Mouse (Mus musculus) liver, adult 2 months (tissue): ENCODE measurements around the gene Krt83. TPM values are rescaled to one million over a fixed set of nuclear protein-coding genes. Genes with fewer than 3 reads are reported as not detected.
"Not testable (repeated sequence)": the region's sequence is repeated elsewhere in the genome, so short reads cannot be mapped to it uniquely, and the experiment has no call there.

ENCODE experiments used
- DNase-seq: peaks from one replicate; pipeline ENCODE4 v3.0.0-alpha.2; 2011; ENCODE audit warnings: low read depth, low spot score; ENCODE audit errors: extremely low read depth
- H3K27ac ChIP-seq: fragments of 200-500 bp; replicated peaks from 2 replicates; pipeline ENCODE4 v1.5.1; 2012; ENCODE audit warnings: low read depth, mild to moderate bottlenecking, control low read depth, inconsistent platforms, low read length; ENCODE audit not compliant: insufficient read depth
- H3K27me3 ChIP-seq: fragments of 200-500 bp; 2 replicates; pipeline ENCODE4 v1.6.1; 2012; ENCODE audit warnings: mild to moderate bottlenecking, moderate library complexity, low read length, inconsistent platforms; ENCODE audit not compliant: control insufficient read depth, insufficient read depth
- H3K36me3 ChIP-seq: fragments of 200-500 bp; 2 replicates; pipeline ENCODE4 v1.6.1; 2012; ENCODE audit warnings: low read length, inconsistent platforms; ENCODE audit not compliant: control insufficient read depth, insufficient read depth
- H3K4me1 ChIP-seq: fragments of 200-500 bp; 2 replicates; pipeline ENCODE4 v1.6.1; 2011; ENCODE audit warnings: low read length; ENCODE audit not compliant: control insufficient read depth, insufficient read depth
- H3K4me3 ChIP-seq: fragments of 200-500 bp; 2 replicates; pipeline ENCODE4 v1.5.1; 2011; ENCODE audit warnings: low read depth, mild to moderate bottlenecking, control low read depth, low read length, moderate library complexity; ENCODE audit not compliant: insufficient read depth
- H3K79me2 ChIP-seq: fragments of 200-500 bp; 2 replicates; pipeline ENCODE4 v1.6.1; 2012; ENCODE audit warnings: inconsistent platforms, mild to moderate bottlenecking, low read length, moderate library complexity; ENCODE audit not compliant: control insufficient read depth, insufficient read depth
- H3K9ac ChIP-seq: fragments of 200-500 bp; 2 replicates; pipeline ENCODE4 v1.6.1; 2012; ENCODE audit warnings: low read depth, mild to moderate bottlenecking, control low read depth, inconsistent platforms, low read length
- CTCF ChIP-seq: fragments of 200-500 bp; IDR thresholded peaks from 2 replicates; pipeline ENCODE4 v1.5.1; 2011; ENCODE audit warnings: low read depth, low read length, control low read depth
- POLR2A ChIP-seq: fragments of 200-500 bp; IDR thresholded peaks from 2 replicates; pipeline ENCODE4 v1.6.1; 2011; ENCODE audit warnings: low read length, control low read depth; ENCODE audit not compliant: insufficient read depth; ENCODE audit errors: extremely low read depth
- WGBS: fragments of 180-500 bp; shearing (Covaris S2); methylation state at CpG from one replicate; pipeline ENCODE4 v1.1.7; 2018; 5-methylcytosine and 5-hydroxymethylcytosine counted together
- polyA plus RNA-seq: library from polyadenylated mRNA; depleted of rRNA; stranded (reverse); fragments of >200 nt; gene quantifications from 2 replicates; pipeline ENCODE4 v1.2.3, GENCODE M21; 2012
- total RNA-seq: library from RNA; depleted of rRNA; stranded (reverse); fragments of >200 nt; gene quantifications from 2 replicates; pipeline ENCODE4 v1.2.3, GENCODE M21; 2014

The Krt83 gene
- total and polyA plus RNA-seq, 2 experiments: not detected

- Histone ChIP-seq H3K79me2 (no peaks in the 10 kb centered on the region), H3K36me3 (no peaks in the 10 kb centered on the region), H3K4me3 (no peak overlapping the region), H3K4me1 (no peaks in the 10 kb centered on the region), H3K27ac (no peak overlapping the region), H3K27me3 (no peaks in the 10 kb centered on the region; the same call in 1 of the 2 replicates), H3K9ac (no peak overlapping the region)
- DNase-seq: peak; percentile 1
- no peak for TF ChIP-seq POLR2A
- no peak for TF ChIP-seq CTCF
- 54% methylated on average over 4 of the region's 4 CpGs for WGBS
Measured at GRCm38 (mm10) chr15:101522556-101523232, 31.4 kb upstream of the Krt83 start.

DNA sequence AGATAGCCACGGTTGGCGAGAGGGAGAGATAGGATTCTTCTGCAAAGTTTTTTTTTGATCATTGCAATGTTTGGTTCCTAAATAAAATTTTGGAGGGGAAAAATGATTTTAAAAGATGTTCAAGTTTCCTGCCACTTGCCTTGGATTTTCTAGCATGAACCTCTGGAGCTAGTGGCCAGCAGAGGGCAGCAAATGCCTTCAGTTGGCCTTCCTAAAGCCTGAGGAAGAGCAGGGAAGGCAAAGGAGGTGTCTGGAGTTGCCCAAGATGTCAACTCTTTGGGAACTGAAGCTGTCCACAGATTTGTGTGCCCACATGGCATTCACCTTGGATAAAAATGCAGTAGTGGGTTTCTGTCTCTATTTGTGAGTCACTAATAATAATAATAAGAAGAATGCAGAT, 28.5 kb upstream of the Krt83 start:
- TF ChIP-seq CTCF: peak; percentile 85
- TF ChIP-seq POLR2A: no peak

GRCm38 (mm10) chr15:101517161-101517560, 25.8 kb upstream of the Krt83 start, which contains the start of gene Gm49425:
Gene Gm49425 (minus strand): TSS chr15:101517261.
- not testable (repeated sequence) for DNase-seq, H3K4me3 ChIP-seq, H3K36me3 ChIP-seq, H3K79me2 ChIP-seq, H3K27ac ChIP-seq, H3K4me1 ChIP-seq, H3K9ac ChIP-seq, H3K27me3 ChIP-seq
- 66% methylated on average over 2 of the region's 2 CpGs for WGBS

More for the DNA sequence above, 28.5 kb upstream of the Krt83 start:
- 8% methylated on average over 2 of the region's 2 CpGs for WGBS
- H3K36me3 ChIP-seq: no peaks in the 10 kb centered on the region
- H3K4me1 ChIP-seq: no peaks in the 10 kb centered on the region
- no peaks in the 10 kb centered on the region for H3K79me2 ChIP-seq
- peak; percentile 50 for DNase-seq
- no peaks in the 10 kb centered on the region; the same call in 1 of the 2 replicates for H3K27me3 ChIP-seq
- no peak overlapping the region for H3K9ac ChIP-seq
- H3K27ac ChIP-seq: no peak overlapping the region
- no peak overlapping the region for H3K4me3 ChIP-seq

DNA sequence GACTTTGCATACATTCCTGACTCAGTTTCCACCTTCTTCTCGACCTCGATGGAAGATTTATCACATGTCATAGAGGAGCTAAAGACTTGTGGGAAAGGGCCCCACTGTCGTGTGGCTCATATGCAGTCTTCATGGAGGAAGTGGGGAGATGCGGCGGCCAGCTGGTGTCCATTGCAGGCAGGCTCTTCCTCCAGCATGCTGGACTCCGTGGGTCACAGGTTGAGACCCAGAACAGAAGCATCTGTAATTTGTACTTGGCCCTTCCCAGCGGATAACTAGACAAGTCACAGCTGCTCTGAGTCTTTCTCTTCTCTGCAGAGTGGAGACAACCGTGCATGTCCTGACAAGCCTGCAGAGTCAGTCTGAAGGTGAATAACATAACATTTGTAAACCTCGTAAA, 16.9 kb upstream of the Krt83 start:
- no peak overlapping the region for H3K9ac ChIP-seq
- H3K27me3 ChIP-seq: no peaks in the 10 kb centered on the region
- WGBS: 70% methylated on average over 9 of the region's 9 CpGs
- no peak for DNase-seq
- H3K4me1 ChIP-seq: no peaks in the 10 kb centered on the region
- TF ChIP-seq POLR2A: no peak
- no peak for TF ChIP-seq CTCF
- H3K4me3 ChIP-seq: no peak overlapping the region
- no peak overlapping the region for H3K27ac ChIP-seq
- H3K79me2 ChIP-seq: no peaks in the 10 kb centered on the region
- H3K36me3 ChIP-seq: no peaks in the 10 kb centered on the region

DNA sequence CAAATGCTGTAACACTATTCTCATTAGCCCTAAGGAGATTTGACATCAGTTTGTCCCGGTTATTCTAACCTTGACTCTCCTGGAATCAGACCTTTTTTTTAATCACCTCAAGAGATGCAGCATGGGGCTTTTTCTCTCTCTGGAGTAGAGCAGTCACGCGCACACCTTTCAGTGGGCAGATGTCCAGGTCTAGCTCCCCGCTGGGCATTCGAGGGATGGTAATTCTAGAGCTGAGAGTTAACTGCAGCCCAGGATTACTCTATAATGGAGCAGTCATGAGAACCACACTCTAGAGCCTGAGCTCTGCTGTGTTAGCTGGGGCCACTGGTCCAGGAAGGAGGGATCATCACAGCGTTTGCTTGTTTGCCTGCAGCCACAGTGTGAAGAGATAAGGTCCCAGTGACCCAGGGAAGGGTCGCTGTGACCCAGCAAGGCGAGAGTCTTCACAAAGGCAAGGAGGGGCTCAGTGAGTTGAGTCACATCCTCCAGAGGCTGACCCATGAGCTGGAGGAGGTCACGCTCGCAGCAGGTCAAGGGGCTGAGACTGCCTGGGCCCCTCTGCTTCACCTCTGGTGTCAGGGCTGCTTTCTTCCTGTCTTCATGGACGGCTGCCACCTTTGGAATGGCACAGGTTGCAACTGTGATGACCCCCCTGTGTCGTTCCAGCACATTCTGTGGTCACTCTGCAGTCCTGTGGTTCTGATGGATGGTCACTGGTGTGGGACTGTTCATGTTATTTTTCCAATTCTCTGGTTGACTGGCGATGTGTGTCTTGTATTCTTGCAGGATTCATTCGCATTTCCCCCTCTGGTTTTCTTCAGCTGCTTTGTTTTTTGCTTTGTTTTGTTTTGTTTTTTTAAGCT, 15.8 kb upstream of the Krt83 start:
- no peaks in the 10 kb centered on the region for H3K27me3 ChIP-seq
- DNase-seq: no peak
- H3K36me3 ChIP-seq: no peaks in the 10 kb centered on the region
- no peak for TF ChIP-seq POLR2A
- no peak for TF ChIP-seq CTCF
- 37% methylated on average over 14 of the region's 14 CpGs for WGBS
- H3K27ac ChIP-seq: no peak overlapping the region
- no peak overlapping the region for H3K9ac ChIP-seq
- no peak overlapping the region for H3K4me3 ChIP-seq
- no peaks in the 10 kb centered on the region for H3K79me2 ChIP-seq
- no peaks in the 10 kb centered on the region for H3K4me1 ChIP-seq

- 76% methylated on average over 2 of the region's 2 CpGs for WGBS
- Histone ChIP-seq H3K4me3 (no peak overlapping the region), H3K36me3 (no peaks in the 10 kb centered on the region), H3K9ac (no peak overlapping the region), H3K27me3 (no peaks in the 10 kb centered on the region), H3K79me2 (no peaks in the 10 kb centered on the region), H3K27ac (no peak overlapping the region), H3K4me1 (no peaks in the 10 kb centered on the region)
- peak; percentile 30 for DNase-seq
- TF ChIP-seq CTCF: peak; percentile 58
- no peak for TF ChIP-seq POLR2A
Measured at GRCm38 (mm10) chr15:101497181-101497580, 5.9 kb upstream of the Krt83 start.
